Mouse (Mus musculus) cerebellum, adult 2 months (tissue): Measurements from ENCODE around the gene Ctsf.

Source experiments
- CTCF ChIP-seq: fragments of 200-500 bp; IDR thresholded peaks from 2 replicates; pipeline ENCODE4 v1.5.1; 2011; ENCODE audit warnings: low read depth, mild to moderate bottlenecking, control low read depth, low read length, moderate library complexity, borderline replicate concordance; ENCODE audit not compliant: insufficient read depth
- POLR2A ChIP-seq: fragments of 200-500 bp; IDR thresholded peaks from 2 replicates; pipeline ENCODE4 v1.6.1; 2011; ENCODE audit warnings: low read length, control low read depth, borderline replicate concordance; ENCODE audit not compliant: insufficient read depth

GRCm38 (mm10) chr19:4878405-4879323 is 23.7 kb downstream of the Ctsf start, which contains the start of gene Zdhhc24:
- TF ChIP-seq POLR2A (peak; percentile 53; the same call in 1 of the 2 replicates), CTCF (no peak)
